Mouse (Mus musculus) embryonic facial prominence, embryonic 11.5 days (tissue): Measurements from ENCODE around the gene Proser1. TPM values are rescaled to one million over a fixed set of nuclear protein-coding genes. Genes with fewer than 3 reads are reported as not detected.
A peak's percentile ranks its signal among the peaks of the same experiment; 100 is the strongest.

ENCODE experiments used
- ATAC-seq: fragments of 200-750 bp; cut with Nextera tagmentation; replicated peaks from 2 replicates; pipeline ENCODE4 v1.8.0; 2017; ENCODE audit warnings: low read depth; ENCODE audit not compliant: insufficient number of reproducible peaks, low FRiP score, low TSS enrichment
- DNase-seq: peaks from one replicate; pipeline ENCODE4 v3.0.0-alpha.2; 2015; ENCODE audit warnings: low spot score
- H3K27ac ChIP-seq: fragments of 300-500 bp; sonication (generic); replicated peaks from 2 replicates; pipeline ENCODE4 v1.5.1; 2014; ENCODE audit warnings: mild to moderate bottlenecking, low read depth, low read length, control low read depth
- H3K27me3 ChIP-seq: fragments of 300-500 bp; sonication (generic); 2 replicates; pipeline ENCODE4 v1.6.1; 2014; ENCODE audit warnings: mild to moderate bottlenecking, low read length, moderate library complexity, mixed read lengths; ENCODE audit not compliant: control insufficient read depth, insufficient read depth
- H3K36me3 ChIP-seq: fragments of 300-500 bp; sonication (generic); replicated peaks from 2 replicates; pipeline ENCODE4 v1.6.1; 2014; ENCODE audit warnings: low read depth, mild to moderate bottlenecking, low read length, moderate library complexity, mixed read lengths; ENCODE audit not compliant: control insufficient read depth, insufficient read depth
- H3K4me1 ChIP-seq: fragments of 300-500 bp; sonication (generic); 2 replicates; pipeline ENCODE4 v1.6.1; 2014; ENCODE audit warnings: low read length, mixed read lengths; ENCODE audit not compliant: control insufficient read depth, insufficient read depth
- H3K4me2 ChIP-seq: fragments of 300-500 bp; sonication (generic); 2 replicates; pipeline ENCODE4 v1.6.1; 2014; ENCODE audit warnings: low read depth, mild to moderate bottlenecking, control low read depth, low read length, moderate library complexity
- H3K4me3 ChIP-seq: fragments of 300-500 bp; sonication (generic); 2 replicates; pipeline ENCODE4 v1.5.1; 2014; ENCODE audit warnings: low read depth, low read length, control low read depth
- H3K9ac ChIP-seq: fragments of 300-500 bp; sonication (generic); replicated peaks from 2 replicates; pipeline ENCODE4 v1.6.1; 2014; ENCODE audit warnings: mild to moderate bottlenecking, control low read depth, low read length
- H3K9me3 ChIP-seq: fragments of 300-500 bp; sonication (generic); replicated peaks from 2 replicates; pipeline ENCODE4 v1.6.1; 2016; ENCODE audit warnings: mild to moderate bottlenecking, low read length, inconsistent platforms, mixed read lengths; ENCODE audit not compliant: control insufficient read depth
- WGBS: fragments of 180-500 bp; shearing (Covaris S2); extraction: QIAGEN DNeasy Blood & Tissue Kit; methylation state at CpG from one replicate; pipeline ENCODE4 v1.1.7; 2014; 5-methylcytosine and 5-hydroxymethylcytosine counted together
- polyA plus RNA-seq: library from polyadenylated mRNA; unstranded; fragments of >200 nt; fragmentation: Nextera tagmentation; extraction: Ambion mirVana; gene quantifications from 2 replicates; pipeline ENCODE4 v1.2.1, GENCODE M21; 2014

The Proser1 gene
- polyA plus RNA-seq, 1 experiment from 2014 or later: 19.5 TPM

DNA sequence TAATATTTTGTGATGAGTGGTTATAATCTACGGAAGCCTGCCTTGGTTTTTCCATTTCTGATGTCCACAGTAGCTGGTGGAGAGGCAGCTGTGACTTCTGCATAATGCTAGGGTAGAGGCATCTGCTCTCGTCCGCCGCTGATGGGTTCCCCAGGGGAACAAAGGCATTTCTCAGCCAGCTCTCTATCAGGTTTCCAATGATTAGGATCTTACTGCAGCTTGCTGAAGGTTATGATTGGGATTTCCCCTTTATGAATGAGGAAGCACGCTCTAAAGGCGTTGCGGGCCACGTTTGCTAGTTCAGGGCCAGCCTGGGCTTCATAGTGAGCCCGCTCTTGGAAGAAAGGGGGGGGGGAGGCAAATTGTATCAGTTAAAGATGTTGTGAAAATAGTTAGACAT, 3.0 kb downstream of the Proser1 start:
- WGBS: 62% methylated on average over 9 of the region's 9 CpGs
- no peaks in the 10 kb centered on the region for H3K9me3 ChIP-seq
- DNase-seq: no peak
- no peak for ATAC-seq
- no peak overlapping the region for H3K27ac ChIP-seq
- no peak overlapping the region for H3K4me2 ChIP-seq
- H3K9ac ChIP-seq: no peak overlapping the region
- no peak overlapping the region for H3K4me3 ChIP-seq
- H3K4me1 ChIP-seq: no peaks in the 10 kb centered on the region; the same call in 1 of the 2 replicates
- H3K27me3 ChIP-seq: no peaks in the 10 kb centered on the region
- no peaks in the 10 kb centered on the region; the same call in 1 of the 2 replicates for H3K36me3 ChIP-seq

DNA sequence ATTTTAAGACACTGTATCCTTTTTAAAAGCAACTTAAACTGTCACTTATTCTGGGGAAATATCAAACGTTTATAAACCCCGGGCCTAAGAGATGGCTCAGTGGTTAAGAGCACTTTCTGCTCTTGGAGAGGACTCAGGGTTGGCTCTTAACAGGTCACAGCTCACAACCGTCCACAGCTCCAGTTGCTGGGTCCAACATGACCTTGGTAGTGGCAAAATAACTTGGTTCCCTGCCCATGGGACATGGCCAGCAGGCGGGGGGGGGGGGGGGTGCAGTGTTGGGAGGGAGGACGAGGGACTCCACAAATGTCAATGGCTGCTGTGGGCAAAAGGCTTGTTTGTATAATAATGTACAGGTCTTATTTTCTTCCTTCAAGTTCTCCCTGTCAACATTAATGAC, 3.9 kb downstream of the Proser1 start:
- ATAC-seq: no peak
- H3K4me2 ChIP-seq: no peak overlapping the region
- peaks cover 2% of the 10 kb centered on the region for H3K36me3 ChIP-seq
- H3K4me3 ChIP-seq: no peak overlapping the region
- DNase-seq: no peak
- no peak overlapping the region for H3K27ac ChIP-seq
- H3K9ac ChIP-seq: no peak overlapping the region
- H3K9me3 ChIP-seq: no peaks in the 10 kb centered on the region
- no peaks in the 10 kb centered on the region for H3K27me3 ChIP-seq
- WGBS: 82% methylated on average over 5 of the region's 5 CpGs
- H3K4me1 ChIP-seq: no peaks in the 10 kb centered on the region; the same call in 1 of the 2 replicates

- Histone ChIP-seq H3K4me1 (no peaks in the 10 kb centered on the region; the same call in 1 of the 2 replicates), H3K9ac (no peak overlapping the region), H3K36me3 (peaks cover 8% of the 10 kb centered on the region), H3K4me3 (no peak overlapping the region), H3K4me2 (no peak overlapping the region), H3K9me3 (no peaks in the 10 kb centered on the region), H3K27ac (no peak overlapping the region), H3K27me3 (no peaks in the 10 kb centered on the region)
- ATAC-seq (no peak), DNase-seq (no peak)
- WGBS: 94% methylated on average over 5 of the region's 5 CpGs
These were observed 6.2 kb downstream of the Proser1 start for GRCm38 (mm10) chr3:53469650-53470049.

DNA sequence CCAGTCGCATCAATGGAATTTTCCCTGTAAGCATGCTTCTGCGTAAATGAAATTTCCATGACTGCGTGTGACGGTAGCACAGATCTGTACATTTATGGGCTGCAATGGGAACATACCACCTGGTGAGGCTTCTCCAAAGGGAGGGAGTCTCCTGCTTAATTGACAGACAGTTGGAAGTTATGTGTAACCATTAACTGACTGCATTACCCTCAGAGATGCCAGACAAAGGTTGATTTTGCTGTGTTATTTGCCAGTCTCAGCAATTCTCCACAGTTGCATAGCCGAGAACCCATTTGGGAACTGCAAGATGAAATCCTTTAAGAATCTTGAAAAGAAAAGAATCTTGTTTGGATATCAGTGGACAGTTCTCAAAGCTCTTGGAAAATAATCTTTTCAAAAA, 8.6 kb downstream of the Proser1 start:
- no peak overlapping the region for H3K27ac ChIP-seq
- no peaks in the 10 kb centered on the region for H3K27me3 ChIP-seq
- no peak for DNase-seq
- no peaks in the 10 kb centered on the region for H3K4me1 ChIP-seq
- H3K4me2 ChIP-seq: no peak overlapping the region
- peaks cover 8% of the 10 kb centered on the region for H3K36me3 ChIP-seq
- 93% methylated on average over 5 of the region's 5 CpGs for WGBS
- no peak for ATAC-seq
- H3K4me3 ChIP-seq: no peak overlapping the region
- H3K9ac ChIP-seq: no peak overlapping the region
- no peaks in the 10 kb centered on the region for H3K9me3 ChIP-seq

GRCm38 (mm10) chr3:53474179-53474578, 10.7 kb downstream of the Proser1 start:
- no peak for ATAC-seq
- DNase-seq: no peak
- Histone ChIP-seq H3K4me3 (no peak overlapping the region), H3K4me2 (no peak overlapping the region), H3K27ac (no peak overlapping the region), H3K9me3 (no peaks in the 10 kb centered on the region), H3K9ac (no peak overlapping the region), H3K27me3 (no peaks in the 10 kb centered on the region), H3K36me3 (peaks cover 11% of the 10 kb centered on the region), H3K4me1 (no peaks in the 10 kb centered on the region)
- 76% methylated on average over 4 of the region's 4 CpGs for WGBS

- ATAC-seq: no peak
- Histone ChIP-seq H3K36me3 (peaks cover 15% of the 10 kb centered on the region), H3K27me3 (no peaks in the 10 kb centered on the region), H3K4me3 (no peak overlapping the region), H3K27ac (no peak overlapping the region), H3K4me2 (no peak overlapping the region), H3K9ac (no peak overlapping the region), H3K4me1 (no peaks in the 10 kb centered on the region), H3K9me3 (no peaks in the 10 kb centered on the region)
- peak; percentile 40 for DNase-seq
- WGBS: 63% methylated on average over 6 of the region's 6 CpGs
These were observed 12.4 kb downstream of the Proser1 start for GRCm38 (mm10) chr3:53475889-53476288.

GRCm38 (mm10) chr3:53477468-53477867, 14.0 kb downstream of the Proser1 start:
- ATAC-seq (no peak), DNase-seq (no peak)
- Histone ChIP-seq H3K9me3 (no peaks in the 10 kb centered on the region), H3K4me2 (no peak overlapping the region), H3K9ac (no peak overlapping the region), H3K27me3 (no peaks in the 10 kb centered on the region), H3K27ac (no peak overlapping the region), H3K36me3 (peaks cover 12% of the 10 kb centered on the region), H3K4me1 (no peaks in the 10 kb centered on the region), H3K4me3 (no peak overlapping the region)
- 93% methylated on average over 17 of the region's 17 CpGs for whole genome bisulfite sequencing

- H3K36me3 ChIP-seq: peaks cover 7% of the 10 kb centered on the region
These were observed 15.1 kb downstream of the Proser1 start for GRCm38 (mm10) chr3:53478419-53479046.

More at GRCm38 (mm10) chr3:53478419-53479046, 15.1 kb downstream of the Proser1 start:
- H3K4me2 ChIP-seq: no peak overlapping the region
- H3K4me3 ChIP-seq: no peak overlapping the region
- no peak overlapping the region for H3K9ac ChIP-seq
- DNase-seq: no peak
- 96% methylated on average over 30 of the region's 30 CpGs for WGBS
- H3K4me1 ChIP-seq: no peaks in the 10 kb centered on the region
- no peaks in the 10 kb centered on the region for H3K9me3 ChIP-seq
- no peak overlapping the region for H3K27ac ChIP-seq
- ATAC-seq: 0 out of 2 replicates have a peak, but pooled peaks have one; percentile 44
- H3K27me3 ChIP-seq: no peaks in the 10 kb centered on the region
